Mouse (Mus musculus) midbrain, embryonic 11.5 days (tissue): ENCODE results near the gene Gstt1. TPM values are rescaled to one million over a fixed set of nuclear protein-coding genes. Genes with fewer than 3 reads are reported as not detected.
A peak's percentile ranks its signal among the peaks of the same experiment; 100 is the strongest.

Experiments
- ATAC-seq: fragments of 200-750 bp; cut with Nextera tagmentation; 2 replicates; pipeline ENCODE4 v1.8.0; 2017; ENCODE audit warnings: moderate TSS enrichment, moderate library complexity; ENCODE audit not compliant: low FRiP score
- DNase-seq: peaks from one replicate; pipeline ENCODE4 v3.0.0; 2015; ENCODE audit warnings: low spot score; ENCODE audit errors: missing footprints
- H3K27ac ChIP-seq: fragments of 300-500 bp; sonication (generic); 2 replicates; pipeline ENCODE4 v1.5.1; 2014; ENCODE audit warnings: low read depth, low read length
- H3K27me3 ChIP-seq: fragments of 300-500 bp; sonication (generic); 2 replicates; pipeline ENCODE4 v1.6.1; 2014; ENCODE audit warnings: mild to moderate bottlenecking, low read length, moderate library complexity, mixed read lengths; ENCODE audit not compliant: control insufficient read depth, insufficient read depth
- H3K36me3 ChIP-seq: fragments of 300-500 bp; sonication (generic); 2 replicates; pipeline ENCODE4 v1.6.1; 2014; ENCODE audit warnings: mild to moderate bottlenecking, low read length, moderate library complexity, mixed read lengths; ENCODE audit not compliant: control insufficient read depth, insufficient read depth
- H3K4me1 ChIP-seq: fragments of 300-500 bp; sonication (generic); 2 replicates; pipeline ENCODE4 v1.6.1; 2014; ENCODE audit warnings: low read length; ENCODE audit not compliant: control insufficient read depth, insufficient read depth
- H3K4me2 ChIP-seq: fragments of 300-500 bp; sonication (generic); 2 replicates; pipeline ENCODE4 v1.6.1; 2014; ENCODE audit warnings: mild to moderate bottlenecking, moderate library complexity
- H3K4me3 ChIP-seq: fragments of 300-500 bp; sonication (generic); 2 replicates; pipeline ENCODE4 v1.5.1; 2014; ENCODE audit warnings: low read depth, low read length
- H3K9ac ChIP-seq: fragments of 300-500 bp; sonication (generic); 2 replicates; pipeline ENCODE4 v1.6.1; 2014; ENCODE audit warnings: low read length
- H3K9me3 ChIP-seq: fragments of 300-500 bp; sonication (generic); 2 replicates; pipeline ENCODE4 v1.6.1; 2016; ENCODE audit warnings: low read length; ENCODE audit not compliant: control insufficient read depth
- WGBS: fragments of 180-500 bp; shearing (Covaris S2); extraction: QIAGEN DNeasy Blood & Tissue Kit; methylation state at CpG from one replicate; pipeline ENCODE4 v1.1.7; 2014; 5-methylcytosine and 5-hydroxymethylcytosine counted together
- polyA plus RNA-seq: library from polyadenylated mRNA; unstranded; fragments of >200 nt; fragmentation: Nextera tagmentation; extraction: Ambion mirVana; gene quantifications from 2 replicates; pipeline ENCODE4 v1.2.1, GENCODE M21; 2014

Gene Gstt1
- polyA plus RNA-seq, 1 experiment from 2014 or later = 6.1 TPM

DNA sequence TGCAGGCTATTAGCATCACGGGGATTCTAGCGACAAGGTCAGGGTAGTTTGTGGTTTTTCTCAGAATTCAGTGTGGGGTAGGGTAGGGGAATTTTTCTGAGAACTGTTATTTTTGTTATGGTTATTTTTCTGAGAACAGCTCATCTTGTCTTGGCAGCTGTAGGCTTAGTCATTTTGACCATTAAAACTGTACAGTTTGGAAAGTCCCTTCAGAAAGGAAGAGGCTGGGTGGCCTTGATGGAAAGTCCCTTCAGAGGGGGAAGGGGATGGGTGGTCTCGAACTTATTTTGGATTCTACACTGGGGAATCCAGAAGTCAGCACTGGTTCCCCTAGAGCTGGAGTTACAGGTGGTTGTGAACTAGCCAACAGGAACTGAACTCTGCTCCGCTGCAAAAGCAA lies 26.1 kb upstream of the Gstt1 start:
- DNase-seq (no peak), ATAC-seq (no peak)
- Histone ChIP-seq H3K4me3 (no peak overlapping the region), H3K36me3 (no peaks in the 10 kb centered on the region), H3K9me3 (no peaks in the 10 kb centered on the region), H3K27ac (no peak overlapping the region), H3K4me2 (no peak overlapping the region), H3K9ac (no peak overlapping the region), H3K4me1 (no peaks in the 10 kb centered on the region), H3K27me3 (no peaks in the 10 kb centered on the region)
- WGBS = 86% methylated on average over 4 of the region's 4 CpGs

DNA sequence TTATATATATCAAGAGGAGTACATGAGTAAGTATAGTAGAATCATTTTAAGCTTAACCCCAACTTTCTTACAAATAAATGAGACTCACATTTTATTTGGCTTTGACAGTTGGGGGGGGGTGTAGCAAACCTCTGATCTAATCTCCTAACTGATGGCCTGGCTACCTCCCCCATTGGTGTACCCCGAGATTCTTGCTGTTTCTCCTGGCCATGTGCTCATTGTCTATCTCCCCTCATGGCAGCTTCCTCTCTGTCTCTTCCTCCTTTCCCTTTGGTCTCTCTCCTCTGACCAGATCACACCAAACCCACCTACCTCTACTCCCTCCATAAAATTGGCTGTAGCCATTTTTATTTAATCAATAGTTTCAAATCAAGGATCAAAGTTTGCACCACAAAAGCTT lies 25.4 kb upstream of the Gstt1 start:
- 92% methylated on average over 1 of the region's 1 CpGs for WGBS
- Histone ChIP-seq H3K27me3 (no peaks in the 10 kb centered on the region), H3K4me1 (no peaks in the 10 kb centered on the region), H3K4me2 (no peak overlapping the region), H3K36me3 (no peaks in the 10 kb centered on the region), H3K9ac (no peak overlapping the region), H3K9me3 (no peaks in the 10 kb centered on the region), H3K27ac (no peak overlapping the region), H3K4me3 (no peak overlapping the region)
- ATAC-seq (no peak), DNase-seq (no peak)

DNA sequence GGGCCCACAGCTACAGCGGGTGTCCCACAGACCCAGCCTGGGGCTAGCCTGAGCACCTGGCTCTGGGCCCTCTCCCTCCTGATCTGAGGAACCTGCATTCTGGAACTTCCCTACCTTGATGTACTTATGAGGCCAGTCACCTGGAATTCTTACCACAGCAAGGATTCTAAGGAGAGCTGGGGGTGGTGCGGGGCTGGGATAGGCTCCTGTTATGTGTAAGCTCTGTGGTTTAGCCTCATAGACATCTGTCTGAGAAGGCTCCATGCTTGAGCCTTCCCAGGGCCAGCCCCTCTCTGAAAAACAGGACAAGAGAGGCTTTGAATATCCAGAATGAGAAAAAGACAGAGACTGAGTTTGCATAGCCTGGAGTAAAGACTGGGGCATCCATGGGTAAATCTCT lies 24.1 kb upstream of the Gstt1 start, which contains the start of gene Gstt4:
Gstt4 (minus strand) TSS at position 101 of the 400 bp plus-strand sequence.
- no peaks in the 10 kb centered on the region for H3K27me3 ChIP-seq
- H3K4me2 ChIP-seq = no peak within 1 kb of the TSS

DNA sequence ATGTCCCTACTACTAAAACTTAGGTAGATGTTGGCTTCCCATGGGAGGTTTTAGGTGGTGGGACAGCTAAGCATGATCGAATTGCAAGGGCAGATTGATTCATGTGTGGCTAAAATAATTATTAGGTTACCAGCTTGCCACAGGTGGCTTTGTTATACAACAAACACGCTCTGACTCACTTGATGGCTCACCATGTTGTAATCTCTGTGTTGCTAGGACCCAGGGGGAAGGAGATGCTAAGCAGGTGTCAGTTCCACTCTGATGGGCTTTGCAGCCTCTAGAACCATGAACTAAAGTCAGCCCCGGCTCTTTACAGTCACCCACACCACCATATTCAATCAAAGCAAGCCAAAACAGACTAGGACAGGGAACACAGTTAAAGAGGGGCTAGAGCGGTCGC lies 21.5 kb upstream of the Gstt1 start:
- no peak overlapping the region for H3K27ac ChIP-seq
- ATAC-seq (no peak), DNase-seq (no peak)
- H3K36me3 ChIP-seq = no peaks in the 10 kb centered on the region
- H3K9me3 ChIP-seq = no peaks in the 10 kb centered on the region
- WGBS = 83% methylated on average over 5 of the region's 5 CpGs
- H3K9ac ChIP-seq = no peak overlapping the region
- no peaks in the 10 kb centered on the region for H3K27me3 ChIP-seq
- no peak overlapping the region for H3K4me2 ChIP-seq
- no peaks in the 10 kb centered on the region for H3K4me1 ChIP-seq
- H3K4me3 ChIP-seq = no peak overlapping the region

More for the DNA sequence above, 24.1 kb upstream of the Gstt1 start, which contains the start of gene Gstt4:
- Histone ChIP-seq H3K4me1 (no peaks in the 10 kb centered on the region), H3K9ac (no peak within 1 kb of the TSS), H3K4me3 (no peak within 1 kb of the TSS), H3K27ac (no peak within 1 kb of the TSS), H3K36me3 (no peaks in the 10 kb centered on the region), H3K9me3 (no peaks in the 10 kb centered on the region)
- 96% methylated on average over 2 of the region's 2 CpGs for WGBS
- no peak for DNase-seq
- no peak for ATAC-seq

DNA sequence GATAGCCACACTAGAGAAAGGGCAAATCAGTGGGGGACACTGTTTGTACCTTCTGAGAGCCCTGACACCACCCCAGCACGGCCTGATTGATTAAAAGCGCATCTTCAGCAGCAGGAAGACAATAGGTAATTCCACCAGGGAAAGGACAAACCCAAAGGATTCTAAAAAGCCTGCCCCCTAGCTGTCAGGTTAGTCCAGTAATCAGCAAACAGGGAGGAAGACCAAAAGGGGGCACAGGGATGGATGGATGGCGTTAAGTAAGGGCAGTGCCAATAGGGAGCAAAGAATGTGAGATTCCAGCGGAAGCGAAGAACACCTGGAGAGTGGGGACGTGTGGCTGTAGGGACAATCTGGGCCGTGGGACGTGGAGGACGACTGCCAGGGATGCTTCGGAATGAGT lies 20.3 kb upstream of the Gstt1 start:
- H3K9me3 ChIP-seq = no peaks in the 10 kb centered on the region
- WGBS = 58% methylated on average over 10 of the region's 10 CpGs
- no peaks in the 10 kb centered on the region for H3K36me3 ChIP-seq
- no peaks in the 10 kb centered on the region for H3K4me1 ChIP-seq
- no peak overlapping the region for H3K27ac ChIP-seq
- no peak for DNase-seq
- no peak overlapping the region for H3K4me2 ChIP-seq
- no peak overlapping the region for H3K9ac ChIP-seq
- H3K4me3 ChIP-seq = no peak overlapping the region
- H3K27me3 ChIP-seq = no peaks in the 10 kb centered on the region
- no peak for ATAC-seq

DNA sequence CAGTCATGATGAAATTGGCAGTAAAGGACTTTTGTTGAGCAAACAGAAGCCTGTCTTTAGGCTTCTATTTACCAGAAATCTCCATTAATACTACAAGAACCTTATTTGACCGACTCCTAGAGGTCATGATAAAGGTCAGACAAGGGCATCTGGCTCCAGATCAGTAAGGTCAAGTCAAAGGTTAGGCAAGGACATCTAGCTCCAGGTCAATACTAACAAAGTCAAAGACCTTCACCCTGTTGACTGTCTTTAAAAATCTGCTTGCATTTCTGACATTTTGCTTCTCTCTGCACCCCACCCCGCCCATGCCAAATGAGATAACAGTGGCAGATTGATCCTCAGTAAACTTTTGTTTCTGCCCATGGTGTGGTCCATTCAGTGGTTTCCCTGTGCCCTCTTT lies 5.8 kb upstream of the Gstt1 start:
- DNase-seq (no peak), ATAC-seq (no peak)
- H3K9ac ChIP-seq = no peak overlapping the region
- H3K27ac ChIP-seq = no peak overlapping the region
- 64% methylated on average over 2 of the region's 2 CpGs for WGBS
- no peaks in the 10 kb centered on the region for H3K27me3 ChIP-seq
- no peaks in the 10 kb centered on the region for H3K9me3 ChIP-seq
- H3K4me3 ChIP-seq = no peak overlapping the region
- no peaks in the 10 kb centered on the region for H3K36me3 ChIP-seq
- no peak overlapping the region for H3K4me2 ChIP-seq
- no peaks in the 10 kb centered on the region for H3K4me1 ChIP-seq

DNA sequence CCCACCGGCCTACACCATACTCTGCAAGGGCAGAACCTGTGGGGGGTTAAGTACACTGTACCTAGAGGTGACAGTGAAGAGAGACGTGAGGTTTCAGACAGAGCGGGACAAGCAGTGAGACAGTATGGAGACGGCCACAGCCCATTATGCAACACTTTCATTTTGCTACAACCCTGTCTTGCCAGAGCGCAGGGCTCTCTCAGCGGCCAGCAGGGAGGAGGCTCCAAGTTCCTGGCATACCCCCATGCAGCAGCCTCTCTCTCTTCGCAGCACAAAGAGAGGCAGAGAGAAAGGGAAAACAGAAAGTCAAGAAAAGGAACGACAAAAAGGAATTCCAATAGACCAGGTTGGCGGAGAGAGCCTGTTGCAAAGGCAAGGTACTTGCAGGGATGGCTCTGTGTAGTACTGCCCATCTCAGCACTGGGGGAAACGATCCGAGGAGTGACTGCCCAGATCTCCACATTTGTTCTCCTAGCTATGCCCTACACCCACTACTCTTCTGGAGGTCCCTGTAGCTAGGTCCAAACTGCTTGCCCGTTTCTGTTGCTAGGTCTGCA lies 687 bp downstream of the Gstt1 start:
- H3K36me3 ChIP-seq = no peaks in the 10 kb centered on the region
- peak overlapping the region; percentile 82 for H3K4me2 ChIP-seq
- H3K4me1 ChIP-seq = peaks cover 14% of the 10 kb centered on the region
- H3K27me3 ChIP-seq = peaks cover 5% of the 10 kb centered on the region
- 1% methylated on average over 12 of the region's 12 CpGs for WGBS
- H3K27ac ChIP-seq = no peak overlapping the region
- ATAC-seq (peak; percentile 40; the same call in 1 of the 2 replicates), DNase-seq (peak; percentile 93)
- H3K9ac ChIP-seq = peak overlapping the region; percentile 59
- H3K9me3 ChIP-seq = no peaks in the 10 kb centered on the region
- peak overlapping the region; percentile 38 for H3K4me3 ChIP-seq

DNA sequence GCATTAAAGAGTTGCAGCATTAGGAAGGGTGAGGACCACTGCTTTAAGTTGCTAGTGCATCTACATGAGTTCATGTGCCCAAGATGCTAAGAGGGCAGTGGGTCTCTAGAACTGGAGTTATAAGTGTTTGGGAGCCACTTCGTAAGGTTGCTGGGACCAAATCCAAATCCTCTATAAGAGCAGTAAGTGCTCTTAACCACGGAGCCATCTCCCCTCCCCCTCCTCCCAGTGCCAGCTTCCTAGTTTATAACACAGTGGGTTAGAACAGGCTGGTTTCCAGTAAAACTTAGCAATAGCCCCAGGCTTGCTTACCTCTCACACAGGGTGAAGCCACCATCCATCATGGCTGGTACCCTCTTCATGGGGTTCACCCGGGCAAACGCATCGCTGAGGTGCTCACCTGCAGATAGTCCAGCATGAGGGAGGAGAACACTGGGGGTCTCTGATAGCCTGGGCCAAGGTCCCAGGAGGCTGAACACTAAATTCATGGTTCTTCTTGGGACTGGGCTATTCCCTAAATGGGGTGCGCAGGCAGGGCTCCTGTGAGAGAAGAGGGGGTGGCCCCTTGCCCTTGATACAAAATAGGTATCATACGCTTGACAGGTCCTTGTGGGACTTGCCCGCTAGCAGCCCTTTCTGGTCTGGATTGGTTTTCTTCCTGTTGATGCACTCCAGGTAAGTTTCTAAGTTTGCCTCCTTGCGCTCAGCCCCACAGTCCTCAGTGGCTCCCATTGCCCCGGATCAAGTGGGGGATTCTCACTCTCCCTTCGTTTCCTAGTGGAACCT lies 1.5 kb downstream of the Gstt1 start:
- ATAC-seq (no peak), DNase-seq (no peak)
- Histone ChIP-seq H3K4me3 (peak overlapping the region; percentile 38), H3K9me3 (no peaks in the 10 kb centered on the region), H3K27ac (no peak overlapping the region), H3K4me2 (peak overlapping the region; percentile 82), H3K4me1 (peaks cover 14% of the 10 kb centered on the region), H3K9ac (no peak overlapping the region), H3K27me3 (peaks cover 5% of the 10 kb centered on the region), H3K36me3 (no peaks in the 10 kb centered on the region)
- WGBS = 54% methylated on average over 11 of the region's 11 CpGs

DNA sequence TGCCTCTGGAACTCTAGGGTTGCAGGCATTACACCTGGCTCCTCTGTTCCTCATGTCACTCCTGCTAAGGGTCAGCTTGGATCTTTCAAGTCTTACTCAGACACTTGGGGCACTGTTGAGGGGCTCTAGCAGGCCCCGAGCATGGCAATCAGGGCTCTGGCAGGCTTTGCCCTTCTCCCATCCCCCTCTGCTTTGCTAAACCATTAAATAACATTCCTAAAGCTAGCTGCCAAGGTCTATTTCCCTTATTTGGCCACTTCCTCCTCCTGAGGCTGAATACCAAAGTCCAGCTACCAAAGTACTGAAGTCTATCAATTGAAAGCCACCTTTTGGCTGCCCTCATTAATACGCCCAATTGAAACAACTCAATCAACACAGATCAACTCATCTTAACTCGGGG lies 3.5 kb downstream of the Gstt1 start:
- Histone ChIP-seq H3K4me3 (no peak overlapping the region), H3K4me1 (peaks cover 14% of the 10 kb centered on the region), H3K36me3 (no peaks in the 10 kb centered on the region), H3K9me3 (no peaks in the 10 kb centered on the region), H3K27me3 (peaks cover 5% of the 10 kb centered on the region), H3K9ac (no peak overlapping the region), H3K27ac (no peak overlapping the region), H3K4me2 (no peak overlapping the region)
- no peak for DNase-seq
- ATAC-seq = no peak
- 32% methylated on average over 3 of the region's 3 CpGs for WGBS
